Mouse (Mus musculus): ENCODE data around the gene Bzw2.

GRCm38 (mm10) chr12:36136285-36136684 is 21.6 kb downstream of the Bzw2 start:
- TF ChIP-seq POLR2A (IDR thresholded peaks at IDR 0.05; ENCODE audit: low read depth, low read length) (no peak), CTCF (conservative IDR thresholded peaks at IDR 0.05; ENCODE audit: insufficient read depth, insufficient read length, low read depth, low read length) (no peak)

All from kidney, adult 2 months (tissue).